Mouse (Mus musculus): ENCODE measurements around the gene Dynlrb1. TPM values are rescaled to one million over a fixed set of nuclear protein-coding genes. Genes with fewer than 3 reads are reported as not detected.

Dynlrb1 gene
- polyA plus RNA-seq (2017; shearing (Covaris generic)), result 171 TPM

DNA sequence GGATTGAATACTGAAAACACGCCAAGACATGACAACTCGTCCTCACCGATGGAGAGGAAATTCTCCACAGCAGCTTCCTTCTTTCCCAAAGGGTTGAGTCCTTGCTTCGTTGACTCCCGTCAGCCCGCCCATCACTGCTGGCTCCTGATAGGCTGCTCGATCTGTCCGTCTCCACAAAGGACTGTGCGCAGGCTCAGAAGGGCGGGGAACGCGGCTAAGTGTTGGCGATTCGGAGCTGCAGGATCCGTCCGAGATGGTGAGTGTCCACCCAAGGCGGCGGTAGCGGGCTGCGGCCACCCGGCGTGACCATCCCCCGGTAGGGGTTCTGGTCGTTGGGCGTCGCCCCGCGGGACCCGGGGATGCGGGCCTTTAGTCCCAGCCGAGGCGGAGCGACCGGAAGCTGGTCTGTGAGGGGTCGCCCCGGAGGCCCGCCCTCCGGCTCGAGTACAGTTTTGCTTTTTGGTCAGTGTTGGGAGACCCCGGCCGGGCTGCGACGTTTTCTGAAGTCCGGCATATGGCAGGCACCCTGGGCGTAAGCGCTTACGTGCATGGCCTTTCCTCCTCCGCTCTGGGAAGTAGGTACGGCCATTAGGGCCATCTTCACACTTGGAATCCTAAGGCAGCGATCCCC, at the start of gene Dynlrb1:
TSS of gene Dynlrb1 (plus strand) at position 172 of the 631 bp plus-strand sequence.

DNA sequence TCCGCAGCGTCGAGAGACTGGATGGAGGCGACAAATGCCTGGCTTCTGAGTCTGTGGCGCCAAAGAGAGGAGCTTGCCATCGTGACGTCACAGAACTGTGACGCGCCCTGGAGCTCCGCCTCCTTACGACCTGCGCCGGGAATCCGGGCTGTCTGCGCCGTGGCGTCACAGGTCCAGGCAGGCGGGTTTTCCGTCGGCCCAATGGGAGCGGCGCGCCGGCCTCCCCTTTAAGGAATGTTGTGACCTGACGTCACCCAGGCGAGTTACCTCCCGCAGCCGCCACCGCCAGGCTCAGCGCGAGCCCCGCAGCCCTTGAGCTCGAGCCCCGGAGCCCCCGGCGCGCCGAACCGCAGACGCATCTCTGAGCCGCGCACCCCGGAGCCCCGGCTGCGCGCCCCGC, 39.9 kb downstream of the Dynlrb1 start, which contains the start of gene Map1lc3a:
TSS of gene Map1lc3a (plus strand) at position 103 of the 400 bp plus-strand sequence.

Other genes with a start within 250 kb of the Dynlrb1 start
- 0.20 TPM for gene Gm14226, start 218.3 kb upstream of the Dynlrb1 start, polyA plus RNA-seq (2017; shearing (Covaris generic))
- 45.5 TPM for gene Ahcy, start 162.0 kb upstream of the Dynlrb1 start, polyA plus RNA-seq (2017; shearing (Covaris generic))
- 85.7 TPM for gene Itch, start 103.0 kb upstream of the Dynlrb1 start, polyA plus RNA-seq (2017; shearing (Covaris generic))
- 59.1 TPM for gene Map1lc3a, start 39.8 kb downstream of the Dynlrb1 start, polyA plus RNA-seq (2017; shearing (Covaris generic))
- gene Pigu, start 120.9 kb downstream of the Dynlrb1 start, polyA plus RNA-seq (2017; shearing (Covaris generic)), result 32.0 TPM
- 45.4 TPM for gene Trp53inp2, start 144.5 kb downstream of the Dynlrb1 start, polyA plus RNA-seq (2017; shearing (Covaris generic))
- gene Ncoa6, start 237.4 kb downstream of the Dynlrb1 start, polyA plus RNA-seq (2017; shearing (Covaris generic)), result 21.0 TPM